Mouse (Mus musculus) CH12.LX (cell line): ENCODE data around the gene Pdcd7.

Experiments used
- BHLHE40 ChIP-seq: IDR thresholded peaks from 2 replicates; pipeline ENCODE4 v1.6.1; 2011; ENCODE audit warnings: mild to moderate bottlenecking, low read depth, low read length, improper control_type of control experiment
- CTCF ChIP-seq, 2 experiments: IDR thresholded peaks in 1 of 2; conservative IDR thresholded peaks in 1 of 2; 2 replicates each; pipeline ENCODE4 v1.5.1; 2011 to 2012; ENCODE audit warnings: low read depth in 2 of 2, low read length in 2 of 2, improper control_type of control experiment in 1 of 2, inconsistent platforms in 1 of 2, mild to moderate bottlenecking in 1 of 2, moderate library complexity in 1 of 2
- ELF1 ChIP-seq: IDR thresholded peaks from 2 replicates; pipeline ENCODE4 v1.6.1; 2014; ENCODE audit warnings: low read depth, mild to moderate bottlenecking, inconsistent platforms, low read length, improper control_type of control experiment
- EP300 ChIP-seq: IDR thresholded peaks from 2 replicates; pipeline ENCODE4 v1.6.1; 2011; ENCODE audit warnings: low read length, improper control_type of control experiment
- JUND ChIP-seq: conservative IDR thresholded peaks from 2 replicates; pipeline ENCODE4 v1.6.1; 2011; ENCODE audit warnings: low read depth, low read length, improper control_type of control experiment
- MAX ChIP-seq: IDR thresholded peaks from 2 replicates; pipeline ENCODE4 v1.6.1; 2011; ENCODE audit warnings: low read length, improper control_type of control experiment
- MYC ChIP-seq: IDR thresholded peaks from 2 replicates; pipeline ENCODE4 v1.6.1; 2011; ENCODE audit warnings: low read depth, mild to moderate bottlenecking, improper control_type of control experiment, low read length
- POLR2A ChIP-seq: IDR thresholded peaks from 2 replicates; pipeline ENCODE4 v1.6.1; 2011; ENCODE audit warnings: low read depth, mild to moderate bottlenecking, improper control_type of control experiment, low read length
- TBP ChIP-seq: conservative IDR thresholded peaks from 2 replicates; pipeline ENCODE4 v1.6.1; 2011; ENCODE audit warnings: low read depth, low read length, improper control_type of control experiment
- TCF12 ChIP-seq: IDR thresholded peaks from 2 replicates; pipeline ENCODE4 v1.6.1; 2014; ENCODE audit warnings: low read depth, mild to moderate bottlenecking, inconsistent platforms, low read length, improper control_type of control experiment
- ZKSCAN1 ChIP-seq: IDR thresholded peaks from 2 replicates; pipeline ENCODE4 v1.6.1; 2012; ENCODE audit warnings: low read depth, inconsistent platforms, low read length, improper control_type of control experiment, borderline replicate concordance
- ZNF384 ChIP-seq: IDR thresholded peaks from 2 replicates; pipeline ENCODE4 v1.6.1; 2012; ENCODE audit warnings: low read depth, low read length, improper control_type of control experiment, inconsistent platforms

GRCm38 (mm10) chr9:65339146-65339545 lies 6.8 kb upstream of the Pdcd7 start:
- TF ChIP-seq CTCF (conservative IDR thresholded peaks at IDR 0.05 in 1 of 2, IDR thresholded peaks at IDR 0.05 in 1 of 2; ENCODE audit: low read depth in 2 of 2, low read length in 2 of 2): no peak
- TF ChIP-seq TCF12: no peak
- TF ChIP-seq POLR2A: no peak
- TF ChIP-seq JUND: no peak
- TF ChIP-seq ZNF384: no peak
- TF ChIP-seq ELF1: no peak
- TF ChIP-seq BHLHE40: no peak
- no peak for TF ChIP-seq EP300
- TF ChIP-seq MAX: no peak
- no peak for TF ChIP-seq MYC
- no peak for TF ChIP-seq ZKSCAN1
- no peak for TF ChIP-seq TBP
